Mouse (Mus musculus): ENCODE measurements around the gene Map3k21.

The Map3k21 gene

GRCm38 (mm10) chr8:125914386-125914785 lies 4.1 kb downstream of the Map3k21 start:
- CTCF ChIA-PET, result interaction anchor here (0.5 kb wide), 1 partner anchor 1971 kb away, joined by 12 read pairs; no protein-coding TSS in a partner anchor

DNA sequence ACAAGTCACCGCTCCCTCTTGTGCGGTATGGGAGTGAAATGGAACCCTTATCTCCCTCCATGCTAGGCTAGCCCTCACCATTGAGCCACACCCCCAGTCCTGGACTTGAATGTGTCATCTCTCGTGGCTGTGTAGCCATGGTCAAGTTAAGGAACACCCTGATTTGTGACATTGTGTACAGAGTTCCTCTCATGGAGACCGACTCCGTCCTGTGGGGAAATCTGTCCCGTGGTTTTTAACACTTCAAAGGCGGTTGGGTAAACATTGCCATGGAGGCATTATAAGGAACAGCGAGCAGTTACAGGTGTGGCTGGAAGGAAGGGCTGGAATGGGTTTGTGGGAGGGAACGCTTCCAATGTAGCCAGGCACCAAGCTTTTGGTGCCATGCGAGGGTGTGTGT lies 6.8 kb downstream of the Map3k21 start:
- CTCF ChIA-PET, result no interaction called here

- CTCF ChIA-PET, result no interaction called here
These were observed 8.5 kb downstream of the Map3k21 start for GRCm38 (mm10) chr8:125918719-125919118.

GRCm38 (mm10) chr8:125919560-125919959 lies 9.3 kb downstream of the Map3k21 start:
- CTCF ChIA-PET, result no interaction called here

DNA sequence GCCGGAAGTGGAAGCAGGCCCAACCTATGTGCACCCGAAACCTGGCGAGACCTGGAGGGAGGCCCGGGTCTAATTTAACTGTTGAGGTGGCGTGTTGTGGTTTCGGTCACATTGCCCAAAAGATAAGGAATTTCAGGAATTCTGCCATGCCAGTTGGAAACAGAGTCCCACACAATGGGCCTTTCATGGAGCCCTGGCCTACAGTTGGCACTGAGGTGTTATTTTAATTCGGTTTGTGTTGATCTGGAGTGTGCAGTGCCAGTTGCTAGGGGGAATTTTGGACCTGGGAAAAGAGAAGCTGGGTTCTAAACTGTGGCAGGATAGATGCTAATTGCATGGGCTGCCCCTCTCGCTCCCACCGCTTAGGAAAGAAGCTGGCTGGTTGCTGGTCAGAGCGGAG lies 10.0 kb downstream of the Map3k21 start:
- CTCF ChIA-PET, result no interaction called here

- CTCF ChIA-PET, result no interaction called here
These were observed 10.5 kb downstream of the Map3k21 start for GRCm38 (mm10) chr8:125920761-125921160.

DNA sequence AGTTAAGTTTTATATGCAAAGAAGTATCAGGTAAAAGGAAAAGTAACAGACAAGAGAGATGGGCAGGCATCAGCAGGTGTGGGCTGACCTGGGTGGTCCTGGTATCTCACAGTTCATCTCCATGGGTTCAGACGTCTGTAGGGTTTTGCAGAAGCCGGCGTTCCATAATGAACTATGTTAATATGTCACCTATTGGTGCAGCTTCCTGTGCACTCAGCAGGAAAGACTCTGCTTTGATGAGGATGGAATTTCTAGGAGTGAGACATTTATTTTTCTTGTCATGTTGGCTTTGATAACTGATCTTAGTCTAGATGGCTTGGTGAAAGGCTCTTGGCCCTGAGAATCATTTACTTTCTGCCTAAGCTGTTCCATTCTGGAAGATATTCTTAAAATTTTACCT lies 12.1 kb downstream of the Map3k21 start:
- CTCF ChIA-PET, result no interaction called here

- CTCF ChIA-PET, result no interaction called here
These were observed 16.4 kb downstream of the Map3k21 start for GRCm38 (mm10) chr8:125926636-125927035.

DNA sequence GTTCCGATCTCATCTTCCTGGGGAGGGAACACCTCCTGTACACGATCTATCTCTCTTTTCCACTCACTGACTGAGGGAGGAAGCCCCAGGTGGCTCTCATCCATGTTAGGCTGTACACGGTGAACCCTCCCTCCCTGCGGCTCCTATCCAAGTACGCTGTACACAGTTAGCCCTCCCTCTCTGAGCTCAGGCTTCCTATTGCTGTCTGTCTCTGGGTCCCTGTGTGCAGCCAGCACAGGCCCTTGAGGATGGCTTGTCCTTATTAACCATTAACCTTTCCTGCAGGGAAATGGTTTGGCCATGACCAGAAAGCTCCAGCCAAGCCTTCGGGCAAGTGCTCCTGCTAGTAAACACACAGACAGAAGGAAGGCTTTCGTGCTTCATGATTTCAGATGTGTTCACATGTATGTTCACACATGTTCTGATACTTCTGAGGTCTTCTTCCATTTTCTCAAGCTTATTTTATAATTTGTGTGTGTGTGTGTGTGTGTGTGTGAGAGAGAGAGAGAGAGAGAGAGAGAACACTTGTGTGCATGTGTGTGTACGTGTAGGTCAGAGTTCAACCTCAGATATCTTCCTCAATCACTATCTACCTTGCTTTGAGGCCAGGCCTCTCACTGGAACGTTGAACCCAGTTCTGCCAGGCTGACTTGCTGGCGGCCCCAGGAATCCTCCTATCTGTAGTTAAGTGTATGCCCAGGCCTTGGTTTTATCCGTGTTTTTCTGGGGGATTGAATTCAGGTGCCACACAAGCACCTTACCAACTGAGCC lies 20.2 kb downstream of the Map3k21 start:
- CTCF ChIA-PET, result no interaction called here

DNA sequence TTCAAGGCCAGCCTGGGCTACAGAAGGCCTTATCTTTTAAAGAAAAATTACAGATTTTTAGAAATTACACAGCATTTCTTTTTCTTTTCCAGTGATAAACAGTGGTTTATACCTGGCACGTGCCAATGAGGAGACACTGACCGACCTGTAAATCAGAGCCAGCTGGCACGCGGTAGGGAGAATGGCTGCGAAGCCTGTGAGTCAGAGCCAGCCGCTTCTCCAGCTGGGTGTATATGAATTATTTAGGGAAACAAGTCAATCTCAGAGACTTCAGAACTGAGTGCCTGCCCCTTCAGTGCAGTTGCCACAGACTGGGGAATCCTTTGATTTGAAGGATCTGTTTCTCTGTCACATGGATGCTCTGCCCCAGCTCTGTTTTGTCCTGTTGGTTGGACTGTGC lies 21.6 kb downstream of the Map3k21 start:
- CTCF ChIA-PET, result no interaction called here

DNA sequence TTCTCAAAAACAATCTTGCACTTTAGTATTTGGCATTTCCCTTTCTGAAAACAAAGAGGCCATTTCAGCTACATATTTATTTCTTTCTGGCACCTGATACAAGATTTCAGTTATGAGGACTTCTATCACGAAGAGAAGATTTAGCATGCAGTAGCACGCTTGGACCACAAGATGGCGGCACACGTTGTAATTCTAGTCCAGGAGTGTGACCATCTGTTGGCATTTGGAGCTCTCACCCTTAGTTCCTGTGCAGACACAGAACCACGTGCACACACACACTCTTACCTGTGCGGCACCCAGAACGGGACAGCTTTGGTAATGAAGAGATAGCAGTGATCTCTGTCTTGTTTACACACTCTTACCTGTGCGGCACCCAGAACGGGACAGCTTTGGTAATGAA lies 25.4 kb downstream of the Map3k21 start:
- CTCF ChIA-PET, result no interaction called here

DNA sequence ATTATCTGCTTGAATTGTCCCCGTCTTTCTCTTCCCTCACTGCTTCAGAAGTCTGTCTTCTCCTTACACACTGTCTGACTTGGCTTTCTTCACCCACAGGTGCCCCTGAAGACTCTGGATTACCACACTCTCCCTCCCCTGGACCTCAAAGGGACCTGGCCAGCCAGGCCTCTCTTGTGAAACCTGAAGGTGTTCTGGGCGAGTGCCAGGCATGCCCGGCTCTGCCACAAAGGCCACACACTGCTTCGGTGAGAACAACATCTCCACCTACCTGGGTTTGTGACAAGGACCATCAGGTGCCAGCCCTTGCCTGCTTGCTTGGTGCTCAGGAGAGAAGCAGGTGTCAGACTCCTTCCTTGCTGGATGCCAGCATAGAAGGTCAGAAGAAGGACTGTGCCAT lies 34.3 kb downstream of the Map3k21 start:
- CTCF ChIA-PET, result no interaction called here

DNA sequence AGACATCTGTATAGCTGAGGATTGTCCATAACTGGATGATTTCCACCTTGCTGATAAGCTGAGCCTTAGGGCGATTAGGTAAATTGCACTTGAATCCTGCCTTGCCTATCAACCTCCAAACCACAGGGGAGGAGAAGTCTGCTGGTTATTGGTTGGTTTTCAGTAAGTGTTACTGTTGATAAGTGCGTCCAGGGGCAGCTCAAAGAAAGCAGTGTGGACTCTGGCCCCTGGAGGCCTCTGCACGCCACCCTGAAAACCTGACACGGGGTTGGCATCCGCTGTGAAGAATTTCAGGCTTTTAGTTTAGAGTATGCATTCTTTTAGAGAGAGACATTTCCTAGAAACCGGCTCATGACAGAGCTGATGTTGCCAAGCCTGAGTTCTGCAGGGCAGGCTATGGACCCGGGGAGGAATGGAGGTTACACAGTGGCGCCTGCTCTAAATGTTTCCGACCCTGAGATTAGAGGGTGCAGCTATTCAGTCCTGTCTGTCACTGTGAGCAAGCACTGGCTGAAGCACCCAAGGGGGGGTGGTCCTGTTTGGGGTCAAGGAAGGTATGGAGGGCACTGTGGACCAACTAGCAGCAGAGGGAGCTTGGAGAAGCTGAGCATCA lies 38.6 kb downstream of the Map3k21 start:
- CTCF ChIA-PET, result no interaction called here

DNA sequence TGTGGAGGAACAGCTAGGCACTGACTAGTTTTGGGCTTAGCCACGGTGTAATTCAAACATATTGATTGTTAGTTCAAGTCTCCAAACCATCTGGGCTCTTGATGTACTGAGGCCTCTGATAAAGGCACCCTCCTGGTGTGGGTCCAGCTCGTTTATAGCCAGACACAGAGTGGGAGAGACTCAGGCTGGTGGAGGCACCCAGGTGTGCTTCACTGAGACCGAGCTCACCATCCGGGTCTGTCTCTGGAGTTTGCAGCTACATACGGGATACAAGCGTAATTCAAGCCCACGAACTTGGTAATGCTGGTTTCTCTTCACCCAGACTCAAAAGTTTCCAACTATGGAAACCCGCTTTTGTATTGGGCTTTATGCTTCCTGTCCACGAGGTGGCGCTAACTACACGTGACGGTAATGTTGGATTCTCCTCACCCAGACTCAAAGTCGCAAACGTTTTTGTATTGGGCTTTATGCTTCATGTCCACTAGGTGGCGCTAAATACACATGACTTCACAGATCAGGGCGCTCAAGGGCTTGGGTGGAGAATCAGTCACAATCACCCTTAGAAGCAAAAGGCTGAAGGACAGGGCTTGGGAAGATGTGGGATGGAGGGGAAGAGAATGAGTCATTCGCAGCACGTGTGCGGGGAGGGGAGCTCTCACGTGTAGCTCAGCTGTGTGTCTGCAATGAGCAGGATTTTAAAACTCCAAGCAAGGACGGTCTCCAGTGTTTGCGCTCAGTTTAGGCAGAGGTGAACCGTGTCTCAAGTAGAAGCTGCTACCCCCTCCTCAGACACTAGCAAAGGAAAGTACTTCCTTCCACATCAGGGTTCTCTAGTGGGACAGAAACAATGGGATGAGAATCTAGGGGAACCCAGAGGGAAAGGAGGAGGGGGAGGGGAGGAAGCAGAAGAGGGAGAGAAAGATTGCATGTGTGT lies 40.0 kb downstream of the Map3k21 start:
- CTCF ChIA-PET, result no interaction called here

DNA sequence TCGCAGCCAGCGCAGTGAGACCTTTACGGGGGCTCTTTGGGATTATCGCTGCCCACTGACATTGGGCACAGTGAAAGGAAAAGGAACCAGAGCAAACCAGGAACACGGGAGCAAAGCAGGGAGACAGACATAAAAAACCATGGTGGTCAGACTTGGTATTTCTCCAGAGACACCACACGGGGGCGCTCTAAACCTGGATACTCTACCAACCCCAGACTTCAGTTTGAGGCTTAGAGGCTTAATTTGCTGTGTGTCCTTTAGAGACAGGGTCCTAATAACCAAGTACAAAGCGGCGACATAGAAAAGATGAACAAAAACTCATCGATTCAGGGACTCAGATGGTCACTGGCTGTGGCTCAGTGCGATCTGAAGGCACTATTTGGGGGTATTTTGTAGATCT lies 45.4 kb downstream of the Map3k21 start:
- CTCF ChIA-PET, result no interaction called here

DNA sequence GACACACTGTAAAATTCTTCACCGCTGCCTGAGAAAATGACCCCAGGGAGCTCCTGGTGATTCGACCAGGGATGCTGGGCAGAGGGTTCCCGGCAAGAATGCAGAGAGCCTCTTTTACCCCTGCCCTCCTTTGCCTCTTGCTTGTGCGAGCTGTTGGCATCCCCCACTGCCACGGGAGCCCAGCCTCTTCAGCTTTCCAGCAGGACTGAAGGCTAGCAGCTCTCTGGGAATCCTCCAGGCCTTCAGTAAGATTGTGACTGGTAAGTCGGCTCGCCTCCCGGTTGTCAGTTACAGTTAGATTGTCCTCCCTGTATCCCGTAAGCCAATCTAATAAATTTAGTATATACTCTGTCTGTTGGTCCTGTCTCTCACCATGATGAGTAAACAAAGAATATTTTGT lies 46.5 kb downstream of the Map3k21 start:
- CTCF ChIA-PET, result no interaction called here

DNA sequence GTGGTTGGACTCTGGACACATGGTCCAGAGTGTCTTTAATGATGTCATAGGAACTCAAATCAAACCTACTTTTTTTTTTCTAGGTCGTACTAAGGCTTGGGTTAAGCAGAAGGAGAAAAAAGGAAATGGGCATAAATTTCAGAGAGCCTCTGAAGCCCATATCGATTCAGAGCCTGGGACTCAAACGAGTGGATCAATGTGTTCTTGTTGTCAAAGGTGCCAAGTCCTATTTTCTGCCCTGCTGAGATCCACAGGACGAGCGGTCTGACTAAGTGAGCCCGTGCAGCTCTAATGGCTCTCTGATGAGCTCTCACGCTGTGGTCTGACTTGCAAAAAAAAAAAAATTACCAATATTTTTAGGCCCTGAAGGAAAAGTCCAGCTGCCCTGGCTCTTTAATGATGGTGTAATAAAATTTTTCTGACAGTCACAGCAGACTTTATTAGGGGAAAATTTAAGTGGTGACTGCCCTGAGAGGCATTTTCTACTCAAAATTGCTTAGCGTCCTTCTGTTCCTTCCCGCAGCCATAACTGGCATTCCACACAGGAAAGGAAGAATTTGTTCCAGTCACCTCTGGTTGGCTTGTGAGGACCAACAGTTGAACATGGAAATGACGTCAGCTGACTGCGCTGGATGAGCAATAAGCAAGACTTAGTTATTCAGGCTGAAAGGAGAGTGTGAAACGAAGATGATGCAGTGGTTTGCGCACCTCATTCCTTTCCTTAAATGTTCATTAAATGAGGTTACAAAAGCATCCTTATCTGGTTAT lies 47.2 kb downstream of the Map3k21 start:
- CTCF ChIA-PET, result no interaction called here

- CTCF ChIA-PET, result no interaction called here
These were observed 47.7 kb downstream of the Map3k21 start for GRCm38 (mm10) chr8:125957994-125958368.

DNA sequence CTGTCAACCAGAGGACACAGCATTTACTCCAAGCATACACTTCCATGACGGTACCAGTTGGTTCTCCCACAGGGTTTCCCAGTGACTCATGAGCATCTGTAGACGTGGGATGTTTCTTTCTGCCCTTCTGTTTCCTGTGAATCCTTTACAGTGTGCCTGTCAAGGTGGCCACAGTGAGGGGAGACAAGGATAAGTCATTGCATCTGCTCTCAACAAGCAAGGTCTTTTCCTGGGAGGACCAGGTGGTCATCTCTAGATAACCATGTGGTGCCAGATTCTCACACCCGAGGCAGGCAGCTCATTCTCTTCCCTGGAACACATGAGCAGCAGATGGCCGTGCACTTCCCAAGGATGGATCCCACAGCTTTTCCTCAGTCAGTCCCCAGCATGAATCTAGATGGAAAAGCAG lies 49.1 kb downstream of the Map3k21 start:
- CTCF ChIA-PET, result no interaction called here

DNA sequence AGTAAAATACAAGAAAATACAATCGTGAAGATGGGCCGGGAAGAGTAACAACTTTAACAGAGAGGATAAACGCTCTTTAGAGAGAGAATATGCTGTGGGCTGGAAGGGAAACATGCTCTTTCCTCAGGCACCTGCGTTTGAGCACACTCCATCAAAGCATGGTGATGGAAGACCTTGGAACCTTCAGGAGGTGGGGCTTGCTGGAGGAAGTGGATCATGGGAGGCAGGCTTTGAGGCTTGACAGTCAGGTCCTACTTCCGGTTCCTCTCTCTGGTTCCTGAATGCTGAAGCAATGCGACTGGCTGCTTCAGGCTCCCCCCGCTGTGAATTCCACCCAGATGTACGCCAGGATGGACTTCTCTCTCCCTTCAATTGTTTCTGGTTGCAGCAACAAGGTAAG lies 49.8 kb downstream of the Map3k21 start:
- CTCF ChIA-PET, result no interaction called here

GRCm38 (mm10) chr8:125961790-125962189 lies 51.5 kb downstream of the Map3k21 start:
- CTCF ChIA-PET, result no interaction called here

- CTCF ChIA-PET, result no interaction called here
These were observed 53.6 kb downstream of the Map3k21 start for GRCm38 (mm10) chr8:125963807-125964211.
